Mouse (Mus musculus) lung, postnatal 0 days (tissue): ENCODE data around the gene Prcc.

Source experiments
- CTCF ChIP-seq: IDR thresholded peaks from 2 replicates; pipeline ENCODE4 v1.5.1; 2016; ENCODE audit warnings: antibody characterized with exemption, mild to moderate bottlenecking
- EP300 ChIP-seq: IDR thresholded peaks from 2 replicates; pipeline ENCODE4 v1.6.1; 2016; ENCODE audit warnings: antibody characterized with exemption, mild to moderate bottlenecking, control low read depth

DNA sequence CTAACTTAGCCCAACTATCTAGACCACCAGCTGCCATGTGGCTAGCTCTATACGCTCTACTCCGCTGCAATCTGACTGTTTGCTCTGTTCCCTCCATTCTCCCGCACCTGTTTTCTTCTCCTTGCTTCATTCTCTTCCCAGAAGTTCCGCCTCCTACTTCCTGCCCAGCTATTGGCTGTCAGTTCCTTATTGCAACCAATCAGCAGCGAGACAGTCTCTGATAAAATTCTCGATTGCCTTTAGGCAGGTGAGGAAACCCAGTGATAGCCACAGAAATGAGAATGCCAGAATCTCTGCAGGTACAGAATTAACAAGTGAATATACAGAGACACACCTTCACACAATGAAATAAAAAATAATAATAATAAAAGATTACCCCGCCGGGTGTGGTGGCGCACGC lies 56.4 kb downstream of the Prcc start:
- no peak for TF ChIP-seq CTCF
- TF ChIP-seq EP300 = no peak
